Mouse (Mus musculus) lung, postnatal 0 days (tissue): ENCODE measurements at regions not wholly inside any gene's neighbourhood (a gene's known extent, or its start where the extent isn't known, plus 50 kb on each side); places are given as distances from the start of the nearest gene placed in this dataset.

Source experiments
- ATAC-seq: fragments of 200-750 bp; cut with Nextera tagmentation; 2 replicates; pipeline ENCODE4 v1.8.0; 2017; ENCODE audit warnings: moderate library complexity
- DNase-seq: peaks from one replicate; pipeline ENCODE4 v3.0.0-alpha.2; 2016; ENCODE audit warnings: low spot score
- H3K27ac ChIP-seq: fragments of 300-500 bp; sonication (generic); 2 replicates; pipeline ENCODE4 v1.5.1; 2014; ENCODE audit warnings: antibody characterized with exemption, mild to moderate bottlenecking, low read length, mixed read lengths
- H3K27me3 ChIP-seq: fragments of 300-500 bp; sonication (generic); replicated peaks from 2 replicates; pipeline ENCODE4 v1.6.1; 2014; ENCODE audit warnings: low read length, mixed read lengths; ENCODE audit not compliant: insufficient read depth
- H3K36me3 ChIP-seq: fragments of 300-500 bp; sonication (generic); 2 replicates; pipeline ENCODE4 v1.6.1; 2014; ENCODE audit warnings: low read length, mixed read lengths; ENCODE audit not compliant: insufficient read depth
- H3K4me1 ChIP-seq: fragments of 300-500 bp; sonication (generic); 2 replicates; pipeline ENCODE4 v1.6.1; 2014; ENCODE audit warnings: antibody characterized with exemption, low read depth, low read length, mixed read lengths; ENCODE audit not compliant: insufficient read depth
- H3K4me2 ChIP-seq: fragments of 300-500 bp; sonication (generic); replicated peaks from 2 replicates; pipeline ENCODE4 v1.6.1; 2014; ENCODE audit warnings: low read depth, mild to moderate bottlenecking, low read length, moderate library complexity, mixed read lengths
- H3K4me3 ChIP-seq: fragments of 300-500 bp; sonication (generic); 2 replicates; pipeline ENCODE4 v1.5.1; 2014; ENCODE audit warnings: low read depth, low read length
- H3K9ac ChIP-seq: fragments of 300-500 bp; sonication (generic); replicated peaks from 2 replicates; pipeline ENCODE4 v1.6.1; 2014; ENCODE audit warnings: low read depth, mild to moderate bottlenecking
- H3K9me3 ChIP-seq: fragments of 300-500 bp; sonication (generic); 2 replicates; pipeline ENCODE4 v1.6.1; 2016; ENCODE audit warnings: low read length, mixed read lengths
- CTCF ChIP-seq: IDR thresholded peaks from 2 replicates; pipeline ENCODE4 v1.5.1; 2016; ENCODE audit warnings: antibody characterized with exemption, mild to moderate bottlenecking
- EP300 ChIP-seq: IDR thresholded peaks from 2 replicates; pipeline ENCODE4 v1.6.1; 2016; ENCODE audit warnings: antibody characterized with exemption, mild to moderate bottlenecking, control low read depth
- WGBS: fragments of 180-500 bp; shearing (Covaris S2); extraction: QIAGEN DNeasy Blood & Tissue Kit; methylation state at CpG from one replicate; pipeline ENCODE4 v1.1.7; 2014; 5-methylcytosine and 5-hydroxymethylcytosine counted together

- ATAC-seq (peak; percentile 81), DNase-seq (peak; percentile 11)
- Histone ChIP-seq H3K4me2 (no peak overlapping the region), H3K27ac (no peak overlapping the region), H3K27me3 (no peaks in the 10 kb centered on the region), H3K36me3 (no peaks in the 10 kb centered on the region), H3K4me3 (no peak overlapping the region), H3K9ac (no peak overlapping the region), H3K4me1 (no peaks in the 10 kb centered on the region), H3K9me3 (no peaks in the 10 kb centered on the region)
- WGBS, result 65% methylated on average over 2 of the region's 2 CpGs
- TF ChIP-seq CTCF (no peak), EP300 (peak; percentile 79)
Measured at GRCm38 (mm10) chr8:42162441-42162840, 745.6 kb upstream of the Frg1 start.

DNA sequence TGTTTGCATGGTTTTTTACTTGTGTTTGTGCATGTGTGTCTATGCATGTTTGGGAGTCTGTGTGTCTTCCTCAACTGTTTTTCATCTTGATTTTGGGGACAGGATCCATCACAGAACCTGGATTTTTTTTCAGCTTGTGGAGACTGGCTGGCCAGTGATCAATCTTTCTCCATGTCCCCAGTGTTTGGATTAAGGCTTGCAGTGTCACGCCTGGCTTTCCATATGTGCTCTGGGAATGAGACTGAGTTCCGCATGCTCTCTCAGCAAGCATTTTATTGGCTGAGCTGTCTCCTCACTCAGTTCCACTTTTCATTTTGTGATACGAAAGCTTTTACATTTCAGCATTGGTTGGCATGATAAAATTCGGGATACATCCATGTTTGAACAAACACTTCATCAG, 740.1 kb upstream of the Frg1 start:
- DNase-seq, result no peak
- 47% methylated on average over 4 of the region's 4 CpGs for WGBS
- Histone ChIP-seq H3K9ac (no peak overlapping the region), H3K4me2 (no peak overlapping the region), H3K27ac (no peak overlapping the region), H3K4me3 (no peak overlapping the region), H3K4me1 (no peaks in the 10 kb centered on the region), H3K27me3 (no peaks in the 10 kb centered on the region), H3K9me3 (no peaks in the 10 kb centered on the region), H3K36me3 (no peaks in the 10 kb centered on the region)
- ATAC-seq, result no peak
- TF ChIP-seq EP300, result no peak
- TF ChIP-seq CTCF, result no peak

GRCm38 (mm10) chr8:42156588-42156987, 739.7 kb upstream of the Frg1 start:
- ATAC-seq (no peak), DNase-seq (no peak)
- Histone ChIP-seq H3K4me2 (no peak overlapping the region), H3K4me3 (no peak overlapping the region), H3K9ac (no peak overlapping the region), H3K36me3 (no peaks in the 10 kb centered on the region), H3K27ac (no peak overlapping the region), H3K9me3 (no peaks in the 10 kb centered on the region), H3K27me3 (no peaks in the 10 kb centered on the region), H3K4me1 (no peaks in the 10 kb centered on the region)
- 51% methylated on average over 1 of the region's 1 CpGs for WGBS
- TF ChIP-seq EP300 (no peak), CTCF (no peak)

DNA sequence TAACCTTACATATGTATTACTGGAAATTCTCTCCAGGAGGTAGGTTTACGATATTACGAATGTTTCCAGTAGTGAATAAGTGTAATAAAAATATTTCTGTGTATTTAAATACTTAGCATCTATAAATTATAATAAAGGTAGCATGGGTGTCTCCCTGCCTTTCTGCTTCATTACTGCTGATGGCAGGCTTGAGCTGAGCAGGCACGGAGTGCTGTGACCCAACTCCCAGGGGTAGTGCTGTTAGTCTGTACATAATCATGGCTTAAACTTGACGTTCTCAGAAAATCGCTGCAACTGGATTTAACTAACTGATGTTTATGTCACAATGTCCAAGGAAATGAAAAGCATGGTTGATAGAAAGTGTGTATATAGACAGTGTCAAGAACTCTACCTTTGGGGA, 727.8 kb upstream of the Frg1 start:
- Histone ChIP-seq H3K27me3 (no peaks in the 10 kb centered on the region), H3K4me1 (no peaks in the 10 kb centered on the region), H3K4me3 (no peak overlapping the region), H3K36me3 (no peaks in the 10 kb centered on the region), H3K27ac (no peak overlapping the region), H3K9ac (no peak overlapping the region), H3K4me2 (no peak overlapping the region), H3K9me3 (no peaks in the 10 kb centered on the region)
- ATAC-seq (no peak), DNase-seq (no peak)
- TF ChIP-seq EP300 (no peak), CTCF (no peak)
- 67% methylated on average over 5 of the region's 5 CpGs for WGBS

- no peak for DNase-seq
- H3K4me3 ChIP-seq, result no peak overlapping the region
- no peak overlapping the region for H3K27ac ChIP-seq
- no peaks in the 10 kb centered on the region for H3K27me3 ChIP-seq
- WGBS, result 52% methylated on average over 8 of the region's 8 CpGs
- H3K4me2 ChIP-seq, result no peak overlapping the region
- no peaks in the 10 kb centered on the region for H3K36me3 ChIP-seq
- no peaks in the 10 kb centered on the region for H3K9me3 ChIP-seq
- no peak for ATAC-seq
- no peak for TF ChIP-seq CTCF
- TF ChIP-seq EP300, result no peak
- no peak overlapping the region for H3K9ac ChIP-seq
- H3K4me1 ChIP-seq, result no peaks in the 10 kb centered on the region
Measured at GRCm38 (mm10) chr8:42144220-42144619, 727.3 kb upstream of the Frg1 start.

DNA sequence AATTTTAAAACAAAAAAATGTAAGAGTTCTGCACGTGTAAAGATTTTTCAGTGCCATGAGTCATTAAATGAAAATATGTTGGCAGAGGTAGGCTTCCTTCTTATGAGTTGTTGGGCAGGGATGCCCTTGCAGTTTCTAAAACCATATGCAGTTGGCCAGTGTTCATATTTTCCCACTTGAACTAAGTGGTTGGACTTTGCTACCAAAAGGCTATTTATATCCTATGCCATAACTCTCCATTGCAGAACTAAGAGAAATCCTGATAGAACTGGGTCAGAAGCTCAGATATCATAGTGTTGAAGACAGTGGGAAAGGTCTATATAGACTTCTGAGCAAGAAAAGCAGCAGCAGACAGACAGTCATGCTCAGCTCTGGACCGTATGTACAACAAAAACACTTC, 690.7 kb upstream of the Frg1 start:
- Histone ChIP-seq H3K4me3 (no peak overlapping the region), H3K36me3 (no peaks in the 10 kb centered on the region), H3K4me1 (no peaks in the 10 kb centered on the region), H3K9ac (no peak overlapping the region), H3K27ac (no peak overlapping the region), H3K4me2 (no peak overlapping the region), H3K9me3 (no peaks in the 10 kb centered on the region), H3K27me3 (no peaks in the 10 kb centered on the region)
- DNase-seq (no peak), ATAC-seq (no peak)
- TF ChIP-seq EP300 (no peak), CTCF (no peak)
- WGBS, result 74% methylated on average over 2 of the region's 2 CpGs

GRCm38 (mm10) chr8:42069314-42069713, 652.4 kb upstream of the Frg1 start:
- Histone ChIP-seq H3K27ac (no peak overlapping the region), H3K36me3 (no peaks in the 10 kb centered on the region), H3K27me3 (no peaks in the 10 kb centered on the region), H3K9ac (no peak overlapping the region), H3K9me3 (no peaks in the 10 kb centered on the region), H3K4me2 (no peak overlapping the region), H3K4me3 (no peak overlapping the region), H3K4me1 (no peaks in the 10 kb centered on the region)
- no peak for TF ChIP-seq CTCF
- no peak for TF ChIP-seq EP300
- DNase-seq (no peak), ATAC-seq (no peak)
- 41% methylated on average over 1 of the region's 1 CpGs for WGBS
